Mouse (Mus musculus): ENCODE measurements at regions not wholly inside any gene's neighbourhood (a gene's known extent, or its start where the extent isn't known, plus 50 kb on each side); places are given as distances from the start of the nearest gene placed in this dataset.

GRCm38 (mm10) chr15:11774717-11775116, 132.4 kb downstream of the Npr3 start:
- DNase-seq, result no peak

DNA sequence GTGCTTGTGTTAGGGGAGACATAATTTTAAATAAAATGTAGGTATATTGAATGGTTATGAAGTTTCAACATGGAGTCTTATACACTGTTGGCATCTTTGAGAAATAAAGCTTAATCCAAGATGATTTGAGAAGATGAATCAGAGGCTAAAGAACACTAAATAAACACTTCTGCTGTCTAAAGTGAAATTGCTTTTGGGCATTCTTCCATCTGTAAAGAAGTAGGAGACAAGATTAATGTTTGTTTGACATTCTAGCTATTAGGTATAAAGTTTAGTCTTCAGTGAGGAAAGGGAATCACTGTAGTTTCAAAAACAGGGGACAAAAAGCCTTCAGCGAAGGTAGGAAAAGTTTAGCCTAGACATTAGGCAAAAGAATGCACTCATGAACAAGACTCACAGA, 136.5 kb downstream of the Npr3 start:
- DNase-seq, result no peak

GRCm38 (mm10) chr15:11757963-11758362, 149.1 kb downstream of the Npr3 start:
- DNase-seq, result no peak

- no peak for DNase-seq
Measured at GRCm38 (mm10) chr15:11756786-11757185, 150.3 kb downstream of the Npr3 start.

GRCm38 (mm10) chr15:11753216-11753615, 153.9 kb downstream of the Npr3 start:
- peak; percentile 5 to 6 for DNase-seq

- no peak for DNase-seq
Measured at GRCm38 (mm10) chr15:11750893-11751292, 156.2 kb downstream of the Npr3 start.

DNA sequence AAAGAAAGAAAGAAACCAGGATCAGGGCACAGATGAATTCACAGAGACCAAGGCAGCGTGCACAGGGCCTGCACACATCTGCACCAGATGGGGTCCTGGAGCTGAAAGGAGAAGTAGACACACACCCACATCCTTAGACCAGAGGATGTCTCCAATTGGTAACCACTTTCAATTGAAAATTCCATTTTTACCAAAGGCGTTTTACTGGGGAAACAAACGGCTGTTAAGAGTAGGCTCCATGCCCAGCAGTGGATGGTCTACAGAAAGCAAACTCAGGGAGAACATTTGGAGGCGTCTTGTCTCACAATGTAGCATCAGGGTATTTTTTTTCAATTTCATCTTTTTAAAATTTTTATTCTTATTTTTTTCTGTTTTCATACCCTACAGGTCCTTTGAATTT, 157.6 kb downstream of the Npr3 start:
- no peak for DNase-seq

GRCm38 (mm10) chr15:11748306-11748705, 158.8 kb downstream of the Npr3 start:
- no peak for DNase-seq

- no peak for DNase-seq
Measured at GRCm38 (mm10) chr15:11746754-11747153, 160.3 kb downstream of the Npr3 start.

GRCm38 (mm10) chr15:11745629-11746372, 161.3 kb downstream of the Npr3 start:
- no peak for DNase-seq

DNA sequence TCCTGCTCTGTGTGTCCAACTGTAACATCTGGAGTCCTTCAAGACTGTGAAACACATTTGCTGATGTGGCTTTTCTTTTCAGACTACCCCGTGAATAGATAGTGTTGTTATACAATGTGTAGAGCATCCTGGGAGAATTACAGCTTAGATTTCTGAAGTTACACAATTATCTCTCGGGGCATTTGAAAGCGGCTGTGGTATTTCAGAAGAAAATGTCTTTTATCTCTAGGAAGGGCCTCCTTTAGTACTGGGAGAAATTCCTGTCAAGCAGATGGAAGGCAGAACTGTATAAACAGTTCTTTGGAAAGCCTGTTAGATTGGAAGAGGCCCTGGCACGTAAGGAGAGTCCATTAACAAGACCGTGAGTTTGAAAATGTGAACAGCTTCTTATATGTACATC, 162.2 kb downstream of the Npr3 start:
- no peak for DNase-seq

- no peak for DNase-seq
Measured at GRCm38 (mm10) chr15:11744296-11744695, 162.8 kb downstream of the Npr3 start.

GRCm38 (mm10) chr15:11742820-11743219, 164.3 kb downstream of the Npr3 start:
- DNase-seq, result no peak

DNA sequence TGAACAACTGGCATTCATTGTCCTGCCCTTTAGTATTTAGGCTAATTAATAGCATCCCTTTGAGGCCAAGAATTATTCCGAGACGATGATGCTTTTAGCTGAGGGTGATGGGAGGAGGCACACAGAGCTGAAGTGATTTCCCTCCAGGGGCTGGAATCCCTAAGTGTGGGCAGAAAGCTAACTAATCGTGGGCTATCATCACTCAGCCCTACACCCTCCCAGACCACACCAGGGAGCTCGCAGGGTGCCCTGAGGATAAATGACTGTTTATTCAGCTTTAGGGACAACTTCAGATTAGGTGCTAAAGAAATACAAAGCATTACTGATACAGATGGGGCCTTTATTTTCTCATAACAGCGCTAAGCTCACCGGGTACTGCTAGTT, 164.7 kb downstream of the Npr3 start:
- no peak for DNase-seq

GRCm38 (mm10) chr15:11741598-11742345, 165.3 kb downstream of the Npr3 start:
- no peak for DNase-seq

GRCm38 (mm10) chr15:11737436-11738000, 169.6 kb downstream of the Npr3 start:
- no peak for DNase-seq

GRCm38 (mm10) chr15:11734639-11735265, 172.3 kb downstream of the Npr3 start:
- DNase-seq, result no peak

- DNase-seq, result no peak
Measured at GRCm38 (mm10) chr15:11729381-11729780, 177.7 kb downstream of the Npr3 start.

DNA sequence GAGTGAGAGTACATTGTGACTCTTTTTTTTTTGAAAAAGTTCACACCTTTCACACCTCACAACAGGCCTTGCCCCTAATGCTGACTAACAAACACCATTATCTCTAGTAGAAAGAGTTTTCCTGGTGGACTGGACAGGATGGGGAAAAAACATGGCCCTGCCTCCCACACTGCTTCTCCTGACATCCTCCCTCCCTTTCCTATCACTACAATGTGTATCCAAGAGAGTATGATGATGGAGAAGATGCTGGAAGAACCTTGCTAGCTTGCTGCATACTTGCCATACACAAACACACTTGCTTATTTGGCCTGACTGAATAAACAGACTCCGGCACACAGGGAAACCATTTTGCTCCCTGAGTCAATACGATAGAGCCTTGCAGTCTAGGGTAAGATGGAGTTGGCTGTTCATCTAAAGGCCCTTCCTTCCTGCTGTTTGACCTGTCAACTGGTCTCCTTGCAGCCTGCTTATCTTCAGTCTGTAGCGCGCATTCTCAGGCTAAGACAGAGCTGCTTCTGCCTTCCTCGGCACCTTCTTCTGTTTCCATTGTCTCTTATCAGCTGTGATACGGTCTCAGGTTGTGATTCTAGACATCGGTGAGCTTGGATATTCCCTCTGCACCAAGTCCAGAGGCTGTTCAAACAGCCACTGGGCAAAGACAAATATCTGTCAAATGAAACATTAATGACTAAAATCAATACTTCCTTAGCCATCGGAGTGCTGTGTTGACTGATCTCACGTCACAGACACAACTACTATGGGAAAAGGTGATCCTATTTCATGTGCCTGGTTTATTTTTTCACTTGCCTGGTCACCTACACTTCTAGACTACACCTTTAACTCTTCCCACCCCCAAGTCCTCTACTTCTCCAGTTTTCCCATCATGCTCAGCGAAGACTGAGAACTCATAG, 181.2 kb downstream of the Npr3 start:
- DNase-seq, result no peak

GRCm38 (mm10) chr15:11720645-11721044, 186.4 kb downstream of the Npr3 start:
- DNase-seq, result no peak

DNA sequence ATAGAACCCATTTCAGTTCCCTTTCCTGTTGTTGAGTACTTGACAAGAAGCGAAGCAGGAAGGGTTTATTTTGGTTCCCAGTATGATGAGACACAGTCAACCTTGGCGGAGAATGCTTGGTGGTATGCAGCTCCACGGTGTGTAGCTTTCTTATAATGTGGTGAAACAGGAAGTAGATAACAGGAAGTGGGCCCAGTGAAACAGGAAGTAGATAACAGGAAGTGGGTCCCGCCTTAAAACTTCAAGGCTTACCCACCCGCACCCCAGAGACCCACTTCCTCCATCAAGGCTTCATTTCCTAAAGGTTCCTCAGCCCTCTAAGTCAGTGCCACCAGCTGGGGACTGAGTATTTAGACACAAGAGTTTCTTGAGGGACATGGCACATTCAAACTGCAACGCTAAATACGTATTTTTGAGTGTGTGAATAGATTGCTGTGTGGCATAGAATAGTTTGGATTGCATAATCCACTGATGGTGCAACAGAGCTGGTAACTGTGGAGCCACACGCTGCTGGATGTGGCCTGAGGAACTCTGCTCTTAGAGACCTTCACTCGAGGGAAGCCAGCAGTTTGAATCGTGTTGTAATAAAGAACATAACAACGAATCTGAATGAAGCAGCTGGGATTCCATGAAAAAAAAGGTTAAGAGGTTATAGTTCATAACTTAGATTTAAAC, 190.8 kb downstream of the Npr3 start:
- no peak for DNase-seq
